Mouse (Mus musculus): ENCODE results near the gene Aqp9. TPM values are rescaled to one million over a fixed set of nuclear protein-coding genes. Genes with fewer than 3 reads are reported as not detected.

The Aqp9 gene
- polyA plus RNA-seq (2015; fragmentation: Nextera tagmentation; extraction: Ambion mirVana): 1.8 and 2.3 TPM in 2 replicates

DNA sequence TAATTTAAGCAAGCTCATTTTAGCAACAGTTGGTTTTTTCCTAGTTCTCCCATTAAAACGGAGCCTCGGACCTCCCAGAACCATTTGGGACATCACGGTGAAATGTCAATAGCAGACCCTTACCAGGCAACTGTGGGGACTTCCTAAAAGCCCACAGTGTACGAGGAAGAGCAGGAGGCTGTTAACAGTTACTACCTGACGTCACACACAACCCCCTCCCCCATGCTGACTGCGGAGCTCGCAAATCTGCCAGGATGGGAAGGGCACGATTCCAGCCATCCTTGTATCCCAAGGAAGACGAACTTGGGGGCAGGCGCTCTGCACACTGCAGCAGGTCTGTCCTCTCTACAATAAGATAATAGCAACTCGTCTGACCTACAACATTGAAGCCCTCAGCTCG, at the start of gene Aqp9:
TSS of gene Aqp9 (minus strand) at position 172 of the 400 bp plus-strand sequence.

DNA sequence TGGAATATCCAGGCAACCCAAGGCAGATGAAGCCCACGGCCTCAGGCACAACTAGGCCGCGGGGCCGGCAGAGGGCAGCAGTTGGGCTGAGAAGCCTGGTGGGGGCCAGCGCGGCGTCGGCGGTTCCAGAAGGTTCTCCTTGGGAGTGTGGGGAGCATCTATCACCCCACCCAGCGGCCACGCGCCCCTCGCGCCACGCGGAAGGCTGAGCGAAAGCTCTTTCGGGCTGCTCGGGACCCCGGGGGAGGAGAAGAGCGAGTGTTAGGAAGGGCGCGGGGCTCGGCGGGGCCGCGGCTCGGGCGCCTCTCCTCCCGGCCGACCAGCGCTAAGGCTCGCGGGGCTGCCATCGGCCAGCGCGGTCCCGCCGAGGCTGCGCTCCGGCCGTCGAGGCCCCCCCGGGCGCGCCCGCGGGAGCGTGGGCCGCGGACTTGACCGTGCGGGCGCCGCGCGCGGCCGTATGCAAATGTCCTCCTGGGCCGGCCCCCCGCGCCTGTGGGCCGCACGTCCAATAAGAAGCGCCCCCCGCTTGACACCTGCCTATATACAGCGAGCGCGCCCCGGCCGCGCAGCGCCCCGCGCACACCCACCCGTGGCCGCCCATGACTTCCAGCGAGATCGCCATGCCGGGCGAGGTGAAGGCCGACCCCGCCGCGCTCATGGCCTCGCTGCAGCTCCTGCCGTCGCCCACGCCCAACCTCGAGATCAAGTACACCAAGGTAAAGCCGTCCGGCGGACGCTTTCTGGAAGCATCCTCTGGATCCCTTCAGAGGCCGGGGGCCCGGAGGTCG, 47.0 kb upstream of the Aqp9 start, which contains the start of gene Aldh1a2:
TSS of gene Aldh1a2 (plus strand) at position 542 of the 788 bp plus-strand sequence.

Other genes starting within 250 kb of the Aqp9 start
- 1.9 and 2.4 TPM in 2 replicates for gene Lipc, start 216.5 kb downstream of the Aqp9 start, polyA plus RNA-seq (2015; fragmentation: Nextera tagmentation; extraction: Ambion mirVana)
- 24.7 and 44.6 TPM in 2 replicates for gene Aldh1a2, start 47.1 kb upstream of the Aqp9 start, polyA plus RNA-seq (2015; fragmentation: Nextera tagmentation; extraction: Ambion mirVana)